Mouse (Mus musculus) inflammation-experienced regulatory T-cells, adult 6 months (primary cell): ENCODE data around the gene Slc5a12. TPM values are rescaled to one million over a fixed set of nuclear protein-coding genes. Genes with fewer than 3 reads are reported as not detected.

Experiments used
- ATAC-seq: one replicate; pipeline ENCODE4 v1.8.0; 2017
- polyA plus RNA-seq, 3 experiments: library from polyadenylated mRNA; unstranded; fragments of 100-300 nt; shearing (Covaris generic); gene quantifications; one replicate each; pipeline ENCODE4 v1.2.1; 2017

Slc5a12 gene
- not detected for polyA plus RNA-seq

DNA sequence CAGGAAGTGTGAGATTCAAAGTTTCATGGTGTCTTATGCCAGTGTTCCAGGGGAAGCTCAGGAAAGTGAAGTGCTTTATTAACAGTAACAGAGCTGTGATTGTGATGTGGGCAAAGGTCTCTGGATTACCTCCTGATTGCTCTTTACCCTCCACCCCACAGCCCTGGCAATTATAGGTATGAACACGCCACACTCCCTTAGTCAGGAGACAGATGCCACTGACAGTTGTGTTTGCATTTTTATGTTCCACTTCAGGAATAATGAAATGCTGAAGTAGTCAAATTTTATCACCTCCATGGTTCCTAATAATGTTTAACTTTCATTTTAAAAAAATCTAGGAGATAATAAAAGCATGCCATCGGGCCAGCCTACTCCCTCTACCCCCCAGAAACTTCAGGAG, at the start of gene Slc5a12:
Gene Slc5a12, plus strand, starts transcription at position 367 of the 400 bp plus-strand sequence.
- ATAC-seq, result no peak

DNA sequence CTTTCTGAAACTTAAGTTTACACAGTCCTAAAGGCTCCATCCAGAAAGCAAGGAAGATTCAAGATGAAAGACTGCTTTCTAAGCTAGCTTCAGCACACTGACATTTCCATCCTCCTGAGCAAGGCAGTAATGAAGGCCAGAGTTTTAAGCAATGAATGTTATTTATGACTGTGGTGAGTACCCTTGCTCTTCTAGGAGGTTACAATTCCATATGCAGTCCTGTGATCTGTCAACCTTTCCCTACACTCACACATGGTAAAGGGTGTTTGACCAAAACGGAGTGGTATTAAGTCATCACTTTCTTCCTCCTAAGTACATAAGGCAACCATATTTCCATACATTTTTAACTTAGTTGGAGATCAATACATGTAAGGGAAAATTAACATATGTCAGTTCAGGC, 41.0 kb upstream of the Slc5a12 start:
- ATAC-seq, result no peak

DNA sequence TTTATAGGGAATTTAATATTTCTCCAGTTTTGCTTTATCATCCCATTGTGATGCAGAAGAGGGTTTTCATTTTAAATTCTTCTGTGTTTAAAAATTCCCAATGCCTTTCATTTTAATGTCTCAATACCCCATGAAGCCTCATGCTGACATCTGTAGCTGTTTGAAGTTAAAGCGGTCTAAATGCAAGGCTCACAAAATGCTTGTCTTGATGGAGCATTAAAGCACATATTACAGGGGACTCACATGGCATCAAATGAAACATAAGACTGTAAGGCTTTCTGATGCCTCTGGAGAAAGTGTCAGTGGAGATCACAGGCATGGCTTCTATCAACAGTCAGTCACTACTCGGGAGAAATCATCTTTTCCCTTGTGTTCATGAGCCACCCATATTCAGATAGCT, 34.5 kb upstream of the Slc5a12 start:
- no peak for ATAC-seq

DNA sequence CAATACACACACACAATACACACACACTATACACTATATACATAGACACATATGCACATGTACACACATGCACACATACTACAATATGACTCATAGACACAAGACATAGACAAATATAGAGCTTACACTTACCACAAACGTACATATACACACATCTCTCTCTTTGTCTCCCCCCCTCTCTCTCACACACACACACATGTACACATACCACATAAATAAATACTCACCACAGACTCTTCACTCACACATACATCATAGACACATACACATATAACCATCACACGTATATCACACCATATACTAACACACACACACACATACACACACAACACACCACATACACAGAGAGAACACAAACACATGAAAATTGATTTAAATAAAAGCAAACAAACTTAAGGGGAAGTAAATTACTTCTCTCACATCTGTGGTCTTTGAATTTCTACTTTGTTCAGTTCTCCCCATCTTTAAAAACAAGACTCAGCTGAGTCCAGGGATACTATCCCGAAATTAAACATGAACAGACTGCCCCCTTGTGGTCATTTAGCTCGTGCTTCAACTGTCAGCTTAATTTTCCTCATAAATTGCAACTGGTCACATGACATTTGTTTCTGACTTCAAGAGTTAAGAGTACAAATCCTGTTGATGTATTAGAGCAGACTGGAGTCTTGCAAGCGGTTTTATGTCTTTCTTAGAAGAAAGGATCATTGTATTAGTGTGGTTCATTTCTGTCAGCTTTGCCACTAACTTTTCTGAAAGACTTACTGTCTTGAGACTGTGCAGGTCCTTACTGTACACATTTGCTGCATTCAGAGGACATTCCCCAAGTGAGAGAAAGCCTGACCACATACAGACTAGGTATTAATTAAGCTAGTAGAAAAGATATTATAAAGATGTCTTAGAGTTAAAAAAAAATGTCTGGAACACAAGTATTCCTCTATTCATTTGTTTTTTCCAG, 32.1 kb upstream of the Slc5a12 start:
- no peak for ATAC-seq

DNA sequence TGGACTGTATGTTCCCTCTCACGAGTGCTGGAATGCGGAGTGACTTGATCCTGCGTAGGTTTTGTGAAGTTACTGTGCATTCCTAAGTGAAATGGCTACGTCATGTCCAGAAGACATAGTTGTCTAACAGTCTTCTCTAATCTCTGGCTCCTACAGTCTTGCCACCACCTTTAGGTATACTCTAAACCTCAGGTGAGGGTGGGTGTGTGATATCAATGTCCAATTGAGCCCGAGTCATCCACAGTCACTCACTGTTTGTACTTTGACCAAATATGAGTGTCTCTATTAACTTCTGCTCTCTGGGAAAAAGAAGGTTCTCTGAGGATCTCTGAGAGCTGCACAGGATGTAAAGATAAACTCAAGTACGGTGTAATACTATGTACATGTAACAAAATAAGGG, 10.4 kb upstream of the Slc5a12 start:
- no peak for ATAC-seq

DNA sequence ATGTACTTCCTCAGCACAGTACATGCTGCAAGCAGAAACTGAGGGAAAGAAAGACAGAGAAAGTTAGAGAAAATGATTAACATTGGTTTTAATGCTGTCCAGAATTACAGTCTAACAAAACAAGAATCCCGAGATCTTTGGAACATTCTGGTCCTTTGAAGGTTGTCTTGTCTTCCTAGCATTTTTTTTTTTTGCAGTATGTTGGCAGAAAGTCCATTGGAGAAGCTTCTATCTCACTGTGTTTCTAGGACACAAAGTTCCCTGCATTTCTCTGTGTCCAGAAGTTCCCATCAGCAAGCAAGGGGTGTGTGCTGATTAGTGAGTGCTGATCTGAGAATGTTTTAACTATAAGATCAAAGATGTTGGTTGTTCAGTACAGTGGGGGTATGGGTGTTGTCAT, 7.1 kb upstream of the Slc5a12 start:
- no peak for ATAC-seq

DNA sequence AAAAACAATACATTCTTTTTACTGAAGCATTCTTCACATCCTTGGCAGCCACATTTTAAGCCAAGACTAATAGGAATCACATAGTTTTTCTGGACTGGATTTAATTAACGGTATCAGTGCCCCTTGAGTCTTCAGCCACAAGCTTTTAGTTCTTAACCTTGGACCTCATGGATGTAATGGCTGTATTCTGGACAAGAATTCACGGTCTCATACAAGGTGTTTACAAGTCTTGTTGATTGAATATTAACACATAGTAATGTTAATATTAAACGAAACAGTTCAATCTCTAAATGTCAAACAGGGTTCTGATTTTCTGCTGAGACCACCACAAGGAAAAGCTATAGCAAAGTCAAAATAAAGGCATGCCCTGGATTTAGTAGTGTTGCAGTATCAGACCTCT, 4.8 kb upstream of the Slc5a12 start:
- ATAC-seq, result no peak

DNA sequence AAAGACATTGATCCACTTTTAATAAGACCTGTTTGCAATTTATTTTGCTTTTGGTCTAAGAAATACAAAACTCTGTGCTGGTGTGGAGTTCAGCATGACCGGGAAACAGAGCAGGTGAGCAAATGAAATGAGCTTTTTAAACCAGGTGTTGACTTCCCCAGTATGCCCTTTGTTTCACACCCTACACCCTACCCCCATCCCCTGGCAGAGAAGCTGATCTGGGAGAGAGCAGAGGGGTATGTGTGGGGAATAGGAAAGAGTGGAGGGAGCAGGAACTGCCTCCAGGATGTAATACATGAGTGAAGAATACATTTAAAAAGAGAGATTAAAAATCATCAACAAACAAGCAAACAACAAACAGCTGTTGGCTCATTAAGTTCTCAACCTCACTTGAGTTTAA, 47.3 kb downstream of the Slc5a12 start:
- ATAC-seq, result no peak

DNA sequence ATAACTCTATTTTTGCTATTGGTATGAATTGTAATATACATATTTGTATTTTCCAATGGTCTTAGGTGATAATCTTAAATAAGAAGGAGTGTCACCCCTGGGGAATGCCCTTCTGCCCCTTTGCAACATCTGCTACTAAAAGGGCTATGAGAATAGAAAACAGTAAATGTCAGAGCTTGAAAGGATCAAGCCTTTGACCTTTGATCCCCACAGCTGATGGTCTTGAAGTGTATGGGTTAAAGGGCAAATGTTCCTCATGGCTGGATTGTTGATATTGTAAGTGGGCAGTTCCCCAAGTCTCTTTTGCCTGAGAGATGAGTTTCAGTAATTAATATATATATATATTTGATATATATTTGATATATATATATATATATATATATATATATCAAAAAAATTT, 47.7 kb downstream of the Slc5a12 start:
- no peak for ATAC-seq

DNA sequence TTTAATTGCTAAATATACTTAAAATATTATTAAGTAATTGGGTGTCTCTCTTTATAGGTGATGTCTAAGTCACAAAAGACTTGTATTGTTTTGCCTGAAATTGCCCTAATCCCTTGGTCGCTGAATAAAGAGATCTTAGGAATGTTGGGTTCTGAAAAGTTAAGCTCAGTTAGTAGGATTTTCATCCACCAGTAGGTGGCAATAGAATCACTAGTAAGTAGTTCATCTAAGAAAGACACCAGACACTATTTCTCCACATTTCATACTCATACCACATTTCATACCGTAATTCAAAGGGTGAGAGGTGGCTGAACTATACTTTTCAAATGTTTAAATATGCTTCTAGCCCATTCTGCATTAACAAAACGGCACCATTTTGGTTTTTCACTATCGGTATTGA, 66.2 kb downstream of the Slc5a12 start:
- no peak for ATAC-seq

DNA sequence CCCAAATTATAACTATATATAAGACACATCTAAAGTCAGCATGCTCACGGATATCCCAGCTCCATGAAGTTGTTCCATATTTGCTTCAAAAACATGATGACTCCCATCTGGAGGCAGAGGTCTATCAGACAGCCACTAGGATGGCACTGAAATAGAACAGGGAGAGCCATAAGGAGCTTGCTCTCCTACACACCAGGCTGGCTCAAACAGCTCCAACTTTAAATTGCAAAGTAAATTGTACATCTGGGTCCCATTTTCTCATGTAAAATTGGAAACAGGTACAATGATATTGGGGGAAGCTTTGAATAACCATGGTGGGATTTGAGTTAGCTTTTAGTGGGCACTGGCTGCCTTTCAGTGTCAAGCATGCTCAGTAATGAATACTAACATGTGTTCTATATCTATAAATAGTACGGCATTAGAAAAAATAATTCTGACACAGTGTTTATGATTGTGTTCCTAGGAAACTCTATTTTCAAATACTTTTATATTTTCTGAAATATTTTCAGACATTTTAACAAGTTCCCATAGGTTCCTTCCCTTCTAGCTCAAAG, 74.0 kb downstream of the Slc5a12 start:
- no peak for ATAC-seq

Other genes starting within 250 kb of the Slc5a12 start
- not detected for gene Fibin, start 234.1 kb upstream of the Slc5a12 start, polyA plus RNA-seq
- gene Muc15, start 124.0 kb downstream of the Slc5a12 start, polyA plus RNA-seq, result not detected